Mouse (Mus musculus): ENCODE measurements at regions not wholly inside any gene's neighbourhood (a gene's known extent, or its start where the extent isn't known, plus 50 kb on each side); places are given as distances from the start of the nearest gene placed in this dataset.
A peak's percentile ranks its signal among the peaks of the same experiment; 100 is the strongest.

- Histone ChIP-seq H3ac (ENCODE audit: control insufficient read depth, insufficient read length, low read depth) (no peak overlapping the region), H3K27me3 (ENCODE audit: control insufficient read depth, insufficient read depth, insufficient read length) (no peaks in the 10 kb centered on the region), H3K36me3 (ENCODE audit: control insufficient read depth, insufficient read depth) (no peaks in the 10 kb centered on the region), H3K79me2 (ENCODE audit: control insufficient read depth, insufficient read depth) (no peaks in the 10 kb centered on the region), H3K79me3 (ENCODE audit: low read depth) (no peaks in the 10 kb centered on the region), H3K4me3 (ENCODE audit: insufficient read depth, poor library complexity, severe bottlenecking) (no peak overlapping the region)
- no peak for TF ChIP-seq MYOD1 (IDR thresholded peaks at IDR 0.05; ENCODE audit: control insufficient read depth, insufficient read length, low read depth)
- TF ChIP-seq CTCF (IDR thresholded peaks at IDR 0.05; ENCODE audit: control insufficient read depth, insufficient read depth, insufficient read length), result no peak
- TF ChIP-seq MYOG (IDR thresholded peaks at IDR 0.05; ENCODE audit: control insufficient read depth, extremely low read depth, insufficient read length), result no peak
- TF ChIP-seq FOSL1 (IDR thresholded peaks at IDR 0.05; ENCODE audit: insufficient read depth, low read length, poor library complexity, severe bottlenecking), result no peak
- TF ChIP-seq CEBPB (IDR thresholded peaks at IDR 0.05; ENCODE audit: low read depth), result no peak
- no peak for TF ChIP-seq MAX (IDR thresholded peaks at IDR 0.05)
- no peak for TF ChIP-seq USF1 (IDR thresholded peaks at IDR 0.05; ENCODE audit: low read depth)
These were observed 128.7 kb upstream of the Krtap11-1 start for GRCm38 (mm10) chr16:89699710-89700109.

GRCm38 (mm10) chr16:89695833-89696232 is 124.8 kb upstream of the Krtap11-1 start:
- TF ChIP-seq MAX (IDR thresholded peaks at IDR 0.05), result no peak
- no peak for TF ChIP-seq MYOG (IDR thresholded peaks at IDR 0.05; ENCODE audit: control insufficient read depth, extremely low read depth, insufficient read length)
- peak; percentile 49 for TF ChIP-seq MYOD1 (IDR thresholded peaks at IDR 0.05; ENCODE audit: control insufficient read depth, insufficient read length, low read depth)
- TF ChIP-seq CTCF (IDR thresholded peaks at IDR 0.05; ENCODE audit: control insufficient read depth, insufficient read depth, insufficient read length), result no peak
- Histone ChIP-seq H3K79me2 (ENCODE audit: control insufficient read depth, insufficient read depth) (no peaks in the 10 kb centered on the region), H3K79me3 (ENCODE audit: low read depth) (no peaks in the 10 kb centered on the region), H3K4me3 (ENCODE audit: insufficient read depth, poor library complexity, severe bottlenecking) (no peak overlapping the region), H3K27me3 (ENCODE audit: control insufficient read depth, insufficient read depth, insufficient read length) (no peaks in the 10 kb centered on the region), H3ac (ENCODE audit: control insufficient read depth, insufficient read length, low read depth) (no peak overlapping the region), H3K36me3 (ENCODE audit: control insufficient read depth, insufficient read depth) (no peaks in the 10 kb centered on the region)

- Histone ChIP-seq H3K4me3 (ENCODE audit: insufficient read depth, poor library complexity, severe bottlenecking) (no peak overlapping the region), H3K79me3 (ENCODE audit: low read depth) (no peaks in the 10 kb centered on the region), H3K27me3 (ENCODE audit: control insufficient read depth, insufficient read depth, insufficient read length) (no peaks in the 10 kb centered on the region), H3K79me2 (ENCODE audit: control insufficient read depth, insufficient read depth) (no peaks in the 10 kb centered on the region), H3ac (ENCODE audit: control insufficient read depth, insufficient read length, low read depth) (no peak overlapping the region), H3K36me3 (ENCODE audit: control insufficient read depth, insufficient read depth) (no peaks in the 10 kb centered on the region)
- TF ChIP-seq CEBPB (IDR thresholded peaks at IDR 0.05; ENCODE audit: low read depth), result no peak
- no peak for TF ChIP-seq MYOG (IDR thresholded peaks at IDR 0.05; ENCODE audit: control insufficient read depth, extremely low read depth, insufficient read length)
- no peak for TF ChIP-seq USF1 (IDR thresholded peaks at IDR 0.05; ENCODE audit: low read depth)
- no peak for TF ChIP-seq CTCF (IDR thresholded peaks at IDR 0.05; ENCODE audit: control insufficient read depth, insufficient read depth, insufficient read length)
- no peak for TF ChIP-seq MAX (IDR thresholded peaks at IDR 0.05)
- TF ChIP-seq MYOD1 (IDR thresholded peaks at IDR 0.05; ENCODE audit: control insufficient read depth, insufficient read length, low read depth), result no peak
- TF ChIP-seq FOSL1 (IDR thresholded peaks at IDR 0.05; ENCODE audit: insufficient read depth, low read length, poor library complexity, severe bottlenecking), result no peak
These were observed 124.4 kb upstream of the Krtap11-1 start for GRCm38 (mm10) chr16:89695406-89695805.

DNA sequence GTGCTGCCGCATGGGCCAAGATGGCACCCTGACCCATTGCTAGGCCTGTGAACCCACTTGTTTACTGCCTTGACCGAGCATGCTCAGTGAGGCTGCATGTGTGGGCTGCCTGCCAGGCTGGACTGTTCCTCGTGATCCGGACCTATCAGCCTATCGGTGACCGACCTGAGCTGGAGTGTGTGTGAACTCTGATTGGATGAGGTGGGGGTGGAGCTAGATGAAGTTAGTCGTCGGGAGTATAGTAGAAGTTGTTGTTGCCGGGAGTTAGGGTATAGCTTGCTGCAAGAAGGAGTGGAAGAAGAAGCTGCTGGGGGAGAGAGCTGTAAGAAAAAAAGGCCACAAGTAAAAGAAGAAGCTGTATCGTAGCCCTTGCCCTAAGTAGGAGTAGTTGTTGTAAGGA is 122.3 kb upstream of the Krtap11-1 start:
- H3K4me3 ChIP-seq (ENCODE audit: insufficient read depth, poor library complexity, severe bottlenecking), result no peak overlapping the region
- H3K36me3 ChIP-seq (ENCODE audit: control insufficient read depth, insufficient read depth), result no peaks in the 10 kb centered on the region
- TF ChIP-seq MYOD1 (IDR thresholded peaks at IDR 0.05; ENCODE audit: control insufficient read depth, insufficient read length, low read depth), result no peak
- no peaks in the 10 kb centered on the region for H3K79me3 ChIP-seq (ENCODE audit: low read depth)
- H3K27me3 ChIP-seq (ENCODE audit: control insufficient read depth, insufficient read depth, insufficient read length), result no peaks in the 10 kb centered on the region
- H3K79me2 ChIP-seq (ENCODE audit: control insufficient read depth, insufficient read depth), result no peaks in the 10 kb centered on the region
- H3ac ChIP-seq (ENCODE audit: control insufficient read depth, insufficient read length, low read depth), result no peak overlapping the region

DNA sequence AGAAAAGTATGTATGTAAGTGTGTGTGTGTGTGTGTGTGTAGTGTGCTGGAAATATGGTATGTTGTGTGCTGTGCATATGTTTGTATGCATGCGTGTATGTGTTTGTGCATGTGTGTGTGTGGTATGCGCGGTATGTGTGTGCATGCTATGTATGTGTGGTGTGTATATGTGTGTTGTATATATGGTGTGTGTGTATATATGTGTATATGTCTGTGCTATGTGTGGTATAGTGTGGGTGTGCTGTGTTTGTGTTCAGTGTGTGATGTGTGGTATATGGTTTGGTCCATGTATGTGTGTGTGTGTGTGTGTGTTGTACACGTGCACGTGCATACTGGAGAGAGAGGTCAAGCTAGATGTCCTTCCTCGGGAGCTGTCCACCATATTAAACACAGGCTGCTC is 108.5 kb upstream of the Krtap11-1 start:
- Histone ChIP-seq H3K79me2 (ENCODE audit: control insufficient read depth, insufficient read depth) (no peaks in the 10 kb centered on the region), H3K27me3 (ENCODE audit: control insufficient read depth, insufficient read depth, insufficient read length) (no peaks in the 10 kb centered on the region), H3ac (ENCODE audit: control insufficient read depth, insufficient read length, low read depth) (no peak overlapping the region), H3K4me3 (ENCODE audit: insufficient read depth, poor library complexity, severe bottlenecking) (no peak overlapping the region), H3K36me3 (ENCODE audit: control insufficient read depth, insufficient read depth) (no peaks in the 10 kb centered on the region), H3K79me3 (ENCODE audit: low read depth) (no peaks in the 10 kb centered on the region)
- TF ChIP-seq MYOG (IDR thresholded peaks at IDR 0.05; ENCODE audit: control insufficient read depth, extremely low read depth, insufficient read length) (no peak), CEBPB (IDR thresholded peaks at IDR 0.05; ENCODE audit: low read depth) (no peak), FOSL1 (IDR thresholded peaks at IDR 0.05; ENCODE audit: insufficient read depth, low read length, poor library complexity, severe bottlenecking) (no peak), USF1 (IDR thresholded peaks at IDR 0.05; ENCODE audit: low read depth) (no peak), CTCF (IDR thresholded peaks at IDR 0.05; ENCODE audit: control insufficient read depth, insufficient read depth, insufficient read length) (no peak), MAX (IDR thresholded peaks at IDR 0.05) (no peak), MYOD1 (IDR thresholded peaks at IDR 0.05; ENCODE audit: control insufficient read depth, insufficient read length, low read depth) (no peak)

DNA sequence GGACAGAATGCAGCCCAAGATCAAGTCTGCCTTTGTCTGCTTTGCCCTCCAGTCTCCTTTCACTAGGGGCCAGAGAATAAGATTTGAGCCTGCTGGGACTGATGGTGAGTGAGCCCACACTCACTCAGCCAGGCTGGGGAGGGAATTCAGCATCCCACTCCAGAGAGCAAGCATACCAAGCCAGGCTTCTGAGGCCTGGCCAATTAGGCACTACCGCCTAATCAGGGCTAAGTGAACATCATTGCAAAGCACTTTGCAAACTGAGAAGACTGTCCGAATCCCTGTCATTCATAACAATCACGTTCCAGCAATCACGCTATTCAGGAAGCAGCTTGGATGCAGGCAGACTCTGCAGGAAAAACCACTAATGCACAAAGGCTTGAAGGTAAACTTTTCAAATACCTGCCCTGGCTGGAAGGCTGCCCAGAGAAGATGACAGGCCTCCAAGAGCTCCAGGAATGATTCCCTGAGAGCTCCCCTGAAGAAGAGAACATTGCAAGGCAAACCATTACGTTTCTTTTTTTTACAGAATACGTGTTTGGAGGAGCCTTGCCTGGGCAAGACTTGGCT is 107.5 kb upstream of the Krtap11-1 start:
- Histone ChIP-seq H3ac (ENCODE audit: control insufficient read depth, insufficient read length, low read depth) (no peak overlapping the region), H3K79me2 (ENCODE audit: control insufficient read depth, insufficient read depth) (no peaks in the 10 kb centered on the region), H3K4me3 (ENCODE audit: insufficient read depth, poor library complexity, severe bottlenecking) (no peak overlapping the region), H3K27me3 (ENCODE audit: control insufficient read depth, insufficient read depth, insufficient read length) (no peaks in the 10 kb centered on the region), H3K36me3 (ENCODE audit: control insufficient read depth, insufficient read depth) (no peaks in the 10 kb centered on the region), H3K79me3 (ENCODE audit: low read depth) (no peaks in the 10 kb centered on the region)
- TF ChIP-seq FOSL1 (IDR thresholded peaks at IDR 0.05; ENCODE audit: insufficient read depth, low read length, poor library complexity, severe bottlenecking), result no peak
- no peak for TF ChIP-seq CTCF (IDR thresholded peaks at IDR 0.05; ENCODE audit: control insufficient read depth, insufficient read depth, insufficient read length)
- no peak for TF ChIP-seq CEBPB (IDR thresholded peaks at IDR 0.05; ENCODE audit: low read depth)
- TF ChIP-seq MYOG (IDR thresholded peaks at IDR 0.05; ENCODE audit: control insufficient read depth, extremely low read depth, insufficient read length), result no peak
- TF ChIP-seq MAX (IDR thresholded peaks at IDR 0.05), result no peak
- no peak for TF ChIP-seq MYOD1 (IDR thresholded peaks at IDR 0.05; ENCODE audit: control insufficient read depth, insufficient read length, low read depth)
- TF ChIP-seq USF1 (IDR thresholded peaks at IDR 0.05; ENCODE audit: low read depth), result no peak
